Mouse (Mus musculus) midbrain, embryonic 11.5 days (tissue): ENCODE data around the gene Gps1. TPM values are rescaled to one million over a fixed set of nuclear protein-coding genes. Genes with fewer than 3 reads are reported as not detected.

Experiments
- ATAC-seq: fragments of 200-750 bp; cut with Nextera tagmentation; 2 replicates; pipeline ENCODE4 v1.8.0; 2017; ENCODE audit warnings: moderate TSS enrichment, moderate library complexity; ENCODE audit not compliant: low FRiP score
- DNase-seq: peaks from one replicate; pipeline ENCODE4 v3.0.0; 2015; ENCODE audit warnings: low spot score; ENCODE audit errors: missing footprints
- H3K27ac ChIP-seq: fragments of 300-500 bp; sonication (generic); 2 replicates; pipeline ENCODE4 v1.5.1; 2014; ENCODE audit warnings: low read depth, low read length
- H3K27me3 ChIP-seq: fragments of 300-500 bp; sonication (generic); 2 replicates; pipeline ENCODE4 v1.6.1; 2014; ENCODE audit warnings: mild to moderate bottlenecking, low read length, moderate library complexity, mixed read lengths; ENCODE audit not compliant: control insufficient read depth, insufficient read depth
- H3K36me3 ChIP-seq: fragments of 300-500 bp; sonication (generic); 2 replicates; pipeline ENCODE4 v1.6.1; 2014; ENCODE audit warnings: mild to moderate bottlenecking, low read length, moderate library complexity, mixed read lengths; ENCODE audit not compliant: control insufficient read depth, insufficient read depth
- H3K4me1 ChIP-seq: fragments of 300-500 bp; sonication (generic); 2 replicates; pipeline ENCODE4 v1.6.1; 2014; ENCODE audit warnings: low read length; ENCODE audit not compliant: control insufficient read depth, insufficient read depth
- H3K4me2 ChIP-seq: fragments of 300-500 bp; sonication (generic); 2 replicates; pipeline ENCODE4 v1.6.1; 2014; ENCODE audit warnings: mild to moderate bottlenecking, moderate library complexity
- H3K4me3 ChIP-seq: fragments of 300-500 bp; sonication (generic); 2 replicates; pipeline ENCODE4 v1.5.1; 2014; ENCODE audit warnings: low read depth, low read length
- H3K9ac ChIP-seq: fragments of 300-500 bp; sonication (generic); 2 replicates; pipeline ENCODE4 v1.6.1; 2014; ENCODE audit warnings: low read length
- H3K9me3 ChIP-seq: fragments of 300-500 bp; sonication (generic); 2 replicates; pipeline ENCODE4 v1.6.1; 2016; ENCODE audit warnings: low read length; ENCODE audit not compliant: control insufficient read depth
- WGBS: fragments of 180-500 bp; shearing (Covaris S2); extraction: QIAGEN DNeasy Blood & Tissue Kit; methylation state at CpG from one replicate; pipeline ENCODE4 v1.1.7; 2014; 5-methylcytosine and 5-hydroxymethylcytosine counted together
- polyA plus RNA-seq: library from polyadenylated mRNA; unstranded; fragments of >200 nt; fragmentation: Nextera tagmentation; extraction: Ambion mirVana; gene quantifications from 2 replicates; pipeline ENCODE4 v1.2.1, GENCODE M21; 2014

Gene Gps1
- polyA plus RNA-seq, 1 experiment from 2014 or later, result 269 TPM

DNA sequence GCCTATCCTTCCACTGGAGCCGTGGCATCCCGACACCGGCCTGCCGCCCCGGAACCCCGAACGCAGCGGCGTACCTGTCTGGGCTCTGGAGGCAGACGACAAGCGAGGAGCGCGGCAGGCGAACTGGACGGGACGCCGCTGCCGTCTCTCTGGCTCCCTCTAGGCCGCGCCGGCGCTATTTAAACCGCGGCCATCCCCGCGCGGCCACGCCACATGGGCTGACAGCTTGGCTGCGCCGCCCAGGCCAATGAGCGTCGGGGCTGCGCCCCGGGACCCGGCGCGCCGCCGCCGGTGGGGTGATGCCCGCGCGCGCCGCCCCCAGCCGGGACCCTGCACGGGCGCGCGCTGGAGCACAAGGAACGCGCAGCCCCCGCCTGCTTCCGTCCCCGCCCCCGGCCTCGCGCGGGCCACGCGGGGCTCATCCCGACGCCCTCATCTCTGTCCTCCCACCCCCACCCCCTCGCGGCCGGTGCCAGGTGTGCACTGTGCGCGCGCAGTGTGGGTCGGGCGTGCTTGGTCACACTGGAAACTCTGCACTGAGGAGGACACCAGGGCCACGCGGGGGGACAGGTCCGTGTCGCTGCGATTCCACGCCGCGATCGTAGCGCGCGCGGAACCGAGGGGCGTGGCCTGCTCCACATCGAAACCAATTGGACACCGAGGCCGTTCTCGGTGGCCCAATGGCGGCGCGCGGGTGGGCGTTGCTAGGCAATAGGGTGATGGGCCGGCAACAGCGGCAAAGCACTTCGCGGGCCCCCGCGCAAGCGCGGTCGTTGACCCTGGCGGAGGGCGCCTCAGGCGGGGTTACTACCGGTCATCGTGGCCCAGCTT is 40.1 kb downstream of the Gps1 start, which contains the start of gene Fasn:
Fasn (minus strand) TSS at position 592 of the 831 bp plus-strand sequence.
- WGBS, result under 1% methylated on average over 99 of the region's 109 CpGs
- H3K4me1 ChIP-seq, result peaks cover 43% of the 10 kb centered on the region
- ATAC-seq, result peak; percentile 89
- H3K27ac ChIP-seq, result peak within 1 kb of the TSS; percentile 98
- peak within 1 kb of the TSS; percentile 88 for H3K4me3 ChIP-seq
- peak within 1 kb of the TSS; percentile 94 for H3K9ac ChIP-seq
- peak within 1 kb of the TSS; percentile 98 for H3K4me2 ChIP-seq
- no peaks in the 10 kb centered on the region for H3K27me3 ChIP-seq
- peaks cover 22% of the 10 kb centered on the region for H3K36me3 ChIP-seq
- H3K9me3 ChIP-seq, result no peaks in the 10 kb centered on the region
- peak; percentile 99 for DNase-seq

DNA sequence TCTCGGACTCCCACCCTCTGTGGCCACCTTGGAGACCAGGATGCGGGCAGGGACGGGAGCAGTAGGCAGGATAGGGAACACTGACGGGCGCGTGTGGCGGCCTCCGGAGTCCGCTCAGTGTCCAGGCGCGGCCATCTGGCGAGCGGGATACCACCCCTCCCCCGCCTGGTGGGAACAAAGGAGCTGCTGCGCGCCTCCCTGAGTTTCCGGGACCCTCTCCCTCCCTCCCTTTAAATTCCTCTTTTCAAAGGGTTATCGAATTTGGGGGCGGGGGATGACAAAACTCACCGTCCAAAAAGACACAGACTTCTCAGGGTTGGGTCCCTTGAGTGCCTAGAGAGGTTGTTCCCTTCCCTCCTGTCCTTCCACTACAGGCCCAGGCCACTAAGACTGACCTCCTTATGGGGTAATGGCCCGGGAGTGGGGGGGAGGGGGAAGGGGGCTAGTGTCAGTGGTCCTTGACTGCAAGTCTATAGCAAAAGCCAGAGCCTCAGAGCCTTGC is 40.8 kb downstream of the Gps1 start:
- WGBS, result 0% methylated on average over 21 of the region's 21 CpGs
- no peaks in the 10 kb centered on the region for H3K9me3 ChIP-seq
- H3K27me3 ChIP-seq, result no peaks in the 10 kb centered on the region
- H3K27ac ChIP-seq, result peak overlapping the region; percentile 98
- peaks cover 43% of the 10 kb centered on the region for H3K4me1 ChIP-seq
- DNase-seq, result no peak
- peaks cover 19% of the 10 kb centered on the region for H3K36me3 ChIP-seq
- H3K9ac ChIP-seq, result peak overlapping the region; percentile 94
- H3K4me3 ChIP-seq, result peak overlapping the region; percentile 88
- peak overlapping the region; percentile 98 for H3K4me2 ChIP-seq
- peak; percentile 56 for ATAC-seq

DNA sequence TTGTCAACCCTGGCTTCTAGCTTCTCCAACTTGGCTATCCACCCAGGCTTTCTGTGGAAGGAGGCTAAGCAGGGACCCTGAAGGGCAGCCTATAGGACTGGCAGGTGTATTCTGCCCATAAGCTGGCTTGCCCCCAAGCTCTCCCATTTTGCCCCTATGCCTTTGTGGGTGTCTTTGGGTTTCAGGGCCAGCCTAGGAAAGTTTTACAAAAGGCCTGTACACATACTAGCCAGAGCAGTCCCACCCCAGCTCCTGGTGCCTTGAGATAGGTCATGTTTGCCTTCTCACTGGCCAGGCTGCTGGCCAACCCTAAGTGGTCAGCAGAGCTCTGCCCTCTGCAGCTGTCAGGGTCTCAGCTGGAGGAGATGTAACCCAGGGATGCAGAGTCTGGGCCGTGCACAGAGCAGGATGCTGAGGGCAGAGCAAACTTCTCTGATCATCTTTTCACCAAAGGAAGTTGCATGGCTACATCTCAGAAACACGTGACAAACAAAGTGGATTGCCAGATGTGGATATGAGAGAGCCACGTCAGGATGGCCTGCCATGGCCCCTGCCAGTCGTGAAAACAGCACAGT is 41.3 kb downstream of the Gps1 start:
- H3K36me3 ChIP-seq, result peaks cover 16% of the 10 kb centered on the region
- 49% methylated on average over 4 of the region's 4 CpGs for WGBS
- no peaks in the 10 kb centered on the region for H3K27me3 ChIP-seq
- H3K4me1 ChIP-seq, result peaks cover 43% of the 10 kb centered on the region
- peak overlapping the region; percentile 88 for H3K4me3 ChIP-seq
- peak overlapping the region; percentile 94 for H3K9ac ChIP-seq
- ATAC-seq (no peak), DNase-seq (peak; percentile 96)
- H3K9me3 ChIP-seq, result no peaks in the 10 kb centered on the region
- H3K27ac ChIP-seq, result peak overlapping the region; percentile 98
- peak overlapping the region; percentile 98 for H3K4me2 ChIP-seq

DNA sequence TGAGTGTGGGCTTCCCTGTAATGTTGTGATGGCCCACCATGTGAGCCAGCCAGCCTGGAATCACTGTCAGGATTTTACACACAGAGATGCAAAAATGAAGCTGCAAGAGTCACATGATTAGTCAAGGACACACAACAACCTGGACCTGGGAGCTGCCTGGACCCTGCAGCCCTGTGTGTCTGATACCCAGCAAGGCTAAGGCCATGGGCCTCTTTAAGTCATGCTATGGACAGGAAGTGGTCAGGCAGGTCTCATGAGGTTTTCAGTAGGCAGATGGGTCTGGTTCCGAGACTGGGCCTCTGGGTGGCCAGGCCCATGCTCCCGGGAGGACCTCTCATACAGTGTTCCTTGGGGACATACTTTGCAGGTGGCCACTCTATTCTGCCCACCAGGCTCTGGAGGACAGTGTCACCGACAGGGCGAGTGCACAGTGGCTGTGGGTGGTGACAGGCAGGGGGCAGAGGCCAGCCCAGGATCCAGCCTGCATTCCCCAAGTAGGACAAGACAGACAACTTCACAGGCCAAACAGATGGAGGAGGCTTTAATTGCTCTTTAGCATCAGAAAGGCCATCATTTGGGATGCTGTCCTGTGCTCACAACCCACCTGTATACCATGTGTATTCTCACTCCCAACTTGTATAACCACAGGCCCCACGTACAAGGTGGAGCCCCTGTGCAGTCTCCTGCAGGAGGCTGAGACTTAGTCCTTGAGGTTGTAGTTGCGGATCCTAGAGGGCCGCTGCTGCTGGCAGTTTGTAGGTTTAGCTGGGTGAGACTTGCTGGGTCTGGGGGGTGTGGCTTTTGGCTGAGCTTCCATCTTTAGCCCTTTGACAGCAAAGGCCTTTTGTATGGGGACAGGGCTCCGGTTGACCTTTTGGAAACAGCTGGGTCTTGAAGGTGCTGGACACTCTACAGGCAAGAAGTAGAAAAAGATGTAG is 42.2 kb downstream of the Gps1 start:
- WGBS, result 78% methylated on average over 8 of the region's 8 CpGs
- ATAC-seq (no peak), DNase-seq (peak; percentile 66)
- H3K27me3 ChIP-seq, result no peaks in the 10 kb centered on the region
- no peak overlapping the region for H3K4me2 ChIP-seq
- peak overlapping the region; percentile 94 for H3K9ac ChIP-seq
- H3K36me3 ChIP-seq, result peaks cover 7% of the 10 kb centered on the region; the same call in 1 of the 2 replicates
- H3K9me3 ChIP-seq, result no peaks in the 10 kb centered on the region
- peak overlapping the region; percentile 98 for H3K27ac ChIP-seq
- no peak overlapping the region for H3K4me3 ChIP-seq
- H3K4me1 ChIP-seq, result peaks cover 39% of the 10 kb centered on the region

DNA sequence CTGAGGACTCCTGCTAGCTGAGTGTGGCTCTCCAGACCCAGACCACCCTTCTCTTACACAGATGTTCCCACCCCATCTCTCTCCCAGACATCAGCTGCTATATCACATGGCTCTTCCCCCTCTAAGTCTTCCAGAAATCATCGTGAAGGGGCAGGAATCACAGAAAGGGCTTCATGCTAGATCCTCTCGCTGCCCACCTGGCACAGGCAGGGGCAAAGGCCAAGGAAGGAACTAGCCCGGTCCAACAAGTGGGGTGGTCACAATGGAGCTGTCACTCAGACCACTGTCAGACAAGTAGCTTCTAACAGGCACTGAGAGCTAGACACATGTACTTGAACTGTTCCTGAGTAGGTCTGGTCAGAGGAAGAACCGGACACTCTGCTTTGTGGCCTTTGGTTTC is 44.3 kb downstream of the Gps1 start:
- H3K4me1 ChIP-seq, result peaks cover 21% of the 10 kb centered on the region
- no peaks in the 10 kb centered on the region for H3K27me3 ChIP-seq
- H3K36me3 ChIP-seq, result no peaks in the 10 kb centered on the region
- DNase-seq (peak; percentile 80), ATAC-seq (no peak)
- no peaks in the 10 kb centered on the region for H3K9me3 ChIP-seq
- H3K27ac ChIP-seq, result no peak overlapping the region
- no peak overlapping the region for H3K4me3 ChIP-seq
- 77% methylated on average over 4 of the region's 4 CpGs for WGBS
- no peak overlapping the region for H3K4me2 ChIP-seq
- H3K9ac ChIP-seq, result no peak overlapping the region

DNA sequence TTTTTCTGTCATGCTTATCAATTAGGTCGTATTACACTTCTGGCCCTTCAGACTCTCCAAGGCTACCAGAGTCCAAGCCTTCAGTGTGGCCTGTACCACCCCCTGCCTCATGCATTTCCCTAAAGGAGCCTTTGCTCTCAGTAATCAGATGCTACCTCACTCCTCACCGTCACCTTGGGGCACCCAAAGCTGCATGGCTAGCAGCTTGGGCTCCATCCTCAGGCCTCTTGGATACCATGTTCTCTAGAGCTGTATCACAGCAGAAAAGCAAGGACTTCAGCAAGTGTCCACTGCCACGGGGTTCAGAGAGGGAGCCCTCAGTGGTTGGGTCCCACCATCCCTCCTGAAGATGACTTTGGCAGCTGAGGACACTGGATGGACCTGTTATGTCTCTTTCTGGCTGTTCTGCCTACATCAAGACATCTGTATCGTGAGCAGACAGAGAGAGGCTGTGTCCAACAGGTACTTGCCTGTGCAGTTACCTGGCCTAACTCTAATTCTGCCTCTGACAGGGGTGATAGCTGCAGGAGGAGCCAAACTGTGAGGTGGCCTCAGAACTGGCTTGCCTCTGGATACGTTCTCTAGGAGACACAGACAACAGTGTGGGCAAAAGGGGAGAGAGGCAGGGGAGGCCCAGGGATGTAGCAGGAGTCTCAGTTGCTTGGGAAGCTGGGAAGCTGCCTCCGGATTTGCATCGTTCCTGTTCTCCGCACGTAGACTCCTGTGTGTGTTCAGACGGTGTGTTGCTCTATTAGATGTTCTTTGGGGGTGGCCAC is 45.9 kb downstream of the Gps1 start:
- H3K9me3 ChIP-seq, result no peaks in the 10 kb centered on the region
- H3K27ac ChIP-seq, result no peak overlapping the region
- H3K9ac ChIP-seq, result no peak overlapping the region
- WGBS, result 91% methylated on average over 10 of the region's 10 CpGs
- H3K4me2 ChIP-seq, result no peak overlapping the region
- no peak overlapping the region for H3K4me3 ChIP-seq
- no peak for ATAC-seq
- H3K27me3 ChIP-seq, result no peaks in the 10 kb centered on the region
- DNase-seq, result peak; percentile 79
- H3K4me1 ChIP-seq, result peaks cover 33% of the 10 kb centered on the region
- H3K36me3 ChIP-seq, result no peaks in the 10 kb centered on the region

DNA sequence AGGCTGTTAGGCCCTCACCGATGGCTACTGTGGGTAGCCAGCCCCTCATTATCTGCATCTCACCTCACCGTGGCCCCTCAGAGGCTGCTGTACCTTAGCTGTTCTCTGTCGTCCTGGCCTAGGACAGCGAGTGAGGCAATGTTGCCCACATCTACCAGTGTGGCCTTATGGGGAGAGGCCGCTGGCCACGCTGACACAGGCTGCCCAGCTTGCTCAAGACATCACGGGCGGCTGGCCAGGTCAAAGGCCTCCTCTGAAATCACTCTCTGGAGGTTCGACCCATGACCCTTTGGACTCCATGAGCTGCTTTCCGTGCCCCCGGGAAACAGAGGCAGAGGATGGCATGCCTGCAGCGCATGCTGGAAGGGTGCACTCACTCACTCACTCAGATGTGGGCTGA is 46.6 kb downstream of the Gps1 start:
- 82% methylated on average over 12 of the region's 12 CpGs for WGBS
- H3K4me1 ChIP-seq, result peaks cover 26% of the 10 kb centered on the region
- no peaks in the 10 kb centered on the region for H3K27me3 ChIP-seq

More for the DNA sequence above, 46.6 kb downstream of the Gps1 start:
- DNase-seq, result no peak
- H3K9me3 ChIP-seq, result no peaks in the 10 kb centered on the region
- H3K27ac ChIP-seq, result no peak overlapping the region
- no peak for ATAC-seq
- H3K4me2 ChIP-seq, result no peak overlapping the region
- H3K36me3 ChIP-seq, result no peaks in the 10 kb centered on the region
- H3K4me3 ChIP-seq, result no peak overlapping the region
- H3K9ac ChIP-seq, result no peak overlapping the region
